Mouse (Mus musculus) bone marrow, adult 2 months (tissue): Measurements from ENCODE around the gene Zfp941.

Experiments used
- CTCF ChIP-seq: fragments of 200-500 bp; IDR thresholded peaks from 2 replicates; pipeline ENCODE4 v1.5.1; 2011; ENCODE audit warnings: low read length, control low read depth; ENCODE audit not compliant: control insufficient read depth, insufficient read depth
- POLR2A ChIP-seq: fragments of 200-500 bp; IDR thresholded peaks from 2 replicates; pipeline ENCODE4 v1.6.1; 2011; ENCODE audit warnings: low read depth, mild to moderate bottlenecking, control low read depth, low read length, borderline replicate concordance; ENCODE audit not compliant: control insufficient read depth

- TF ChIP-seq CTCF (no peak), POLR2A (no peak)
Observed at GRCm38 (mm10) chr7:140859997-140860396, 38.0 kb upstream of the Zfp941 start.
